Mouse (Mus musculus) lung, postnatal 10 days (tissue): ENCODE measurements around the gene Rbm26.

ENCODE experiments used
- DNase-seq: peaks from one replicate; pipeline ENCODE4 v3.0.0; 2021

Gene Rbm26

GRCm38 (mm10) chr14:105085332-105085993 is 91.7 kb downstream of the Rbm26 start:
- peak; percentile 37 for DNase-seq

DNA sequence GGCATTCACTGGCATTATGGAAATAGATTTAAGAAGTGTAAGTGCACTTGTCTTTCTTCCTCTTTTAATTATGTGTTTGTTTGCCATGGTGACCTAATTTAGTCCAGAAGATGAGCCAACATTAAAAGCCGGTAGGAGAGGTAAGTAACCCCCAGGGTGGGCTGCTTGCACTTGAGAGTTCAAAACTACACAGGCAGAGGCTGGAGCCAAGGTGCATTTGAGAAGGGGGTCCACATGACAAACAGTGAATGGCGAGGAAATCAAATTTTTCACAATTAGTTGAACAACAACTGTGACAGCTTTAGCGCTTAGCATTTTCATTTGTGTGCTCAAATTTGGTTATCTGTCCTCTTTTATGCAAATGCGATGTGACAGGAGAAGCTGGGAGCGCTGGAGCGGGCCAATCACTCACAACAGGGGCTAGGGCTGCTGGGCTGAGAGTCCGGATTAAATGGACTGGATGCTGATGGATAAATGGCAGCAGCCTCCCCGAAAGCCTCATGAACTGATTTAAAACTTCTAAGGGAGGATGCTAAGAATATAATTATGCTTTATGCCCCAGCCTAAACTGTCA is 92.3 kb downstream of the Rbm26 start:
- no peak for DNase-seq

DNA sequence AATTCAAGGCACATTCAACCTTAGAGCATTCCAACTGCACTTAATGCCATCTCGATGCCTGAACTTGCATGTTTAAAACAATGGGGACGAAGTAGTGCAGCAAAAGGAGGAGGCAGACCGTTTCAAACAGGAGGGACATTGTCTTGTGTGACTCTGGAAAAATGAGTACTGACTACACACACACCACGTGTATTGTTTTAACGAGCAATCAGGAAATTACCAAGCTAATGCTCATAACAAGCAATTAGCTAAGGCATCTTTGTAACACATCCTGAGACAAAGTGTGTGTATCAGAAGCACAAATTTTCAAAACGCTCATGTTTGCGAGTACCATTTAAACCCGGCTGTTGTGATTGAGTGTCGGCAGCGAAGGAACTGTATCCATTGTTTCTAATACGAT is 93.0 kb downstream of the Rbm26 start:
- DNase-seq: no peak

GRCm38 (mm10) chr14:105074776-105075175 is 102.4 kb downstream of the Rbm26 start:
- DNase-seq: no peak

DNA sequence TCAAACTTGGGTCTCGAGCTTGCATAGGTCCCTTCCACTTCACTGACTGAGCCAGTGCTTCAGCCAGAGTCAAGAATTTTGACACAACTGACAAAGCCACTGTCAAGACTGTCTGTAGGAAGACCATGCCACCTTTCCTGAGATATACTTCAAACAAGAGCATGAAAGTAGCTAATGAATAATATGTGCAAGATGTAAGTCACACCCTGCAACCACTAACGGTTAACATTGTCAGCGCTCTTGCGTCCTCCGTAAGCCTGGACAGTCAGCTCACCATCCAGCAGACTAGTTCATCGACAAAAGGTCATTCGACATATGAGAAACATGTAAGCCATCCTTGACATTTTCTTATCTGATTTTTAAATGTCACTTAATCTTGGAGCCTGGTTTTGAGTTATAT is 102.8 kb downstream of the Rbm26 start:
- no peak for DNase-seq

DNA sequence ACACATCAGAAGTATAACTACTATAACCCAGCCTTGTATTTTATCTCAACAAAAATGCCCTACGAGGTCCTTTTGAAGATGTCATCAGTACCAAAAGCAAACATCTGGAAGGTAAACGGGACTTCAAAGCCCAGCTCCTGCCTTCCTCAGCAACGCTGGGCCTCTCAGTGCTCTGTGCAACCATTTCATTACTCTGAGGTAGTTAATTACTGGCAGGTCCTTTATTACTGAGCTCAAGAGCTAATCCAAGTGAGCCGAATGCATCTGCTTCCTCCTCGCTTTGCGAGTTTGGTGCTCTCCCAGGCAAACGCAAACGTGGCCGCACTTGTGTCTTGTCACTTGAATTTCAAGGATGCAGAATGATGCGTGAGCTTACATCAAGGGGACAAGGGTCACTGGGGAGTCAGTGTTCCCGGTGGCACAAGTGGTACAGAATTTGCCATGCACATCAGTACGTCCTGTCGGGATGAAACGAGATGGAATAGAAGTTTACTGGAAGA is 106.1 kb downstream of the Rbm26 start:
- no peak for DNase-seq

DNA sequence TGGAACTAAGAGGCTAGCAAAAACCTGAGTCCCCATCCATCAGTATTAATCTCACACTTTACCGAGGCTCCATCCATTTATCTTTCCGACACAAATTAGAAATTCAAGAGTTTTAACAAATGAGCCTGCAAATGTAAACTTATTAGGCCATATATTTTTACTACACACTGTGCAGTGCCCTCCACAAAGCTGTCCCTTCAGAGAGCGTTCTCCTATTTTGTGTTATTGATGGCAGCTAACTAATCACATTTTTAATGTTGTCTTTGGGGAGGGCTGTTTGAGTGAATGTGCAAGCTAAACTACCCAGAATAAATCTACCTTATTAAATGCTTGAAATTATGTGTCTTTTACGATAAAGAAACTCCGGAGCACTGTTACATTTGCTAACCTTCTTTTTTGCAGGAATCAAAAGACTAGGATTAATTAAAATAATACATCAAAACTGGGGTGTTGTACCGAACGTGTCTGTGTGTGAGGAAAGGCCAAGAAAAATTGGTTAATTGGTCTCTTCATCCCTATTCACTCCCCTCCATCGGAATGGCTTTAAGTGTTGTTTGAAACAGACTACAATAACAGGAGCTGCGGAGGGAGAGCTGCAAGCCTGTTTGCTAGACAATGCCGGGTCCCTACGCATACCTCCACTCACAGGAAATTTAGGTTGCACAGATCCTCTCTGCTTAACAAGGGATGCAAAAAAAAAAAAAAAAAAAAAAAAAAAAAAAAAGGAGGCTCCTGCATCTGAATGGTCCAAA is 106.7 kb downstream of the Rbm26 start:
- DNase-seq: no peak

DNA sequence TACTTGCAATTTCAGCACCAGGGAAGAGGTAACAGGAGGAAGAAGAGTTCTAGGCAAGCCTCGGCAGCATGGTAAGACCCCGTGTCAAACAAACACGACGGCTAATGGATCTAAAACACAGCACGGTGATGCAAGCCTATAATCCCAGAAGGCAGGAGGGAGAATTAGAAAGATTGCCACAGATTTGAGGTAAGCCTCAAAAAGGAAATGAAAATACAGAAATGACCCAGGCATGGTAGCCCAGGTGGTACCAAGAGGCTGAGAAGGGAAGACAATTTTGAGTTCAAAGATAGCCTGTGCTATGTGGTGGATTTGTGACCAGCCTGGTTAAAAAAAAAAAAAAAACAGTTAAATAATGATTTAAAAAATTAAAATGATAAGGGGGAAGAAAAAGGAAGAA is 109.1 kb downstream of the Rbm26 start:
- DNase-seq: no peak

DNA sequence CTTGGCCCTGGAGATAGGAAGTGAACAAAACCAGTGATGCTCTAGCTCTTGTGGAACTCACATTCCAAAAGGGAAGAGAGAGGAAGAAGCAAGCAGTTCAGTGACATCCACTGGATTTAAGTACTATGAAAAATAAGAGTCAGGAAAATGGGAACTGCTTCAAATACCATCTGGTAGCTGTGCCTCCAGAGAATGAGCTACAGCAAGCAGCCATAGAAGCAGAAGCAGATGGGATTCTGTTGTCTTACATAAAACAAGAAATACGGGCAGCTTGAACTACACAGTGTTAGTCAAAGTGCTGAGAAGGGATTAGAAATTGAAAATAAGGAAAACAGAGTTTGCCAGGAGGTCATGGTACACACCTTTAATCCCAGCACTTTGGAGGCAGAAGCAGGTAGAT is 112.9 kb downstream of the Rbm26 start:
- DNase-seq: no peak

DNA sequence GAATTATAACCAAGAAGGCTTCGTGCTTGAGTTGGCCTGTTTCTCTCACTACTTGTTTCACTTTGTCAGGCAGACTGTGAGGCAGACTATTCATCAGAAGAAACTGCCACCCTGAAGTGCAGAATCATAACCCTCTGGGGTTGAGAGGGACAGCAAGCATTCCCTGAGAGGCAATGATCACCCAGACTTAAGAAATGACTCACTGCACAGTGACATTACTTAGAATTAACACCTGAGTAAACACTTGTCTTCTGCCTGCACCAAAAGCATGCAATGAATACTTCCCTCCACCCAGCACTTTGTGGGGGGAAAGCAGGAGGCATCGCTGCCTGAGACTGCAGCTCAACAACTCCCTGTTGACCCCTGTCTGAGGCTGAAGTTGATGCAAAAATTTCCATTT is 115.9 kb downstream of the Rbm26 start:
- no peak for DNase-seq

DNA sequence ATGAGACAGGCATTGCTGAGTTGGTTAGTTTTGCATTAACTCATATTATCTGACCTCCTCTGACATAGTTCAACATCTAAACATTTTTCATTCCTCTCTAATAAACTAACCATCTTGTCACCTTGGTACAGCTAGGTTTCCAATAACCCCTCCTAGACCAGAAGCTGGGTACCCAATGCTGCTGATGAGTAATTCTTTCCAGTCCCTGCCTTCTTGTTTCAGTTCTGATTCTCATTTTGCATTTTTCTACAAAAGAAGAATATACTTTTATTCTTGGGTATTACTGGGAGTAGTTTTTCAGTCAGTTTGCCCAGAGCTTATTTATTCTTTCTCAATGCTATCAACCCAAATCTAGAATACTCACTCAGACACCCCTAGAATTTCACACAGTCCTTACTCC is 119.2 kb downstream of the Rbm26 start:
- DNase-seq: no peak
